Mouse (Mus musculus): ENCODE measurements around the gene Cdk6. TPM values are rescaled to one million over a fixed set of nuclear protein-coding genes. Genes with fewer than 3 reads are reported as not detected.
"Not testable (repeated sequence)": the region's sequence is repeated elsewhere in the genome, so short reads cannot be mapped to it uniquely, and the experiment has no call there.

Cdk6 gene
- total and polyA plus RNA-seq, 3 experiments, result 40.4 to 171 (median 50.8) TPM

DNA sequence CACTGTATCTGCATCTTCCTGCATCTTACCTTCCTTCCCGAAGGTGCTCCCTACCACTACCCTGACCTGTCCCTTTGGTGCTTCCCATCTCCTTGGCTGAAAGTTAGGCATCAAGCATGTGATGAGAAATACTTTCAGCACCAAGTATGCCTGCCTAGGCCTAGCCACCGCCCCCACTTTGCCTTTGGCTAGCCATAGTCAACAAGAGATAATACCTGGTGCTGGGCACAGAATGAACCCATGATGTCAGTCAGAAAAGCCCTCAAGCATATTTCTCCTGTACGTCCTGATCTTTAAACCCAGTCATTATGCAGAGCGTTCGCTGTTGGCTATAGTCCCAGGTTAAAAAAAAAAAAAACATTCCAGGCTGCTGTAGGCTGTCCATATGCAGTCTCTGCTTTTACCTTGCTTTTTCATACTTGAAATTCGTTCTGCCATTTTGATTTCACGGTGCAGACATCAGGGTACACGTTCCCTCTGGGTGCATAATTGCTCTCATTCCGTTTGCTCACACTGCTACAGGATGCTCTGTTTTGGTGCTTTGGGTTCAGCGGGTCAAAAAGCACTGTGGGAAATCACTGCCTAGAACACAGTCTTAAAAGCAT lies 188.4 kb downstream of the Cdk6 start:
- Histone ChIP-seq H3K27me3 (replicated peaks) (no peaks in the 10 kb centered on the region), H3K4me3 (replicated peaks in 1 of 3; ENCODE audit: low read depth in 2 of 3, low read length in 2 of 3, poor library complexity in 1 of 3) (no peak overlapping the region), H3K79me2 (replicated peaks; ENCODE audit: control insufficient read depth, extremely low read depth, insufficient read depth, poor library complexity, severe bottlenecking) (no peaks in the 10 kb centered on the region), H3K36me3 (replicated peaks in 1 of 2; ENCODE audit: control insufficient read depth in 1 of 2, insufficient read depth in 1 of 2, low read length in 1 of 2) (peaks cover 23 to 47% of the 10 kb centered on the region in 2 experiments), H3K4me2 (ENCODE audit: insufficient read depth, low read depth, poor library complexity, severe bottlenecking) (no peak overlapping the region), H3K4me1 (ENCODE audit: control insufficient read depth in 1 of 2, insufficient read depth in 2 of 2) (no peaks in the 10 kb centered on the region), H3K9me3 (replicated peaks; ENCODE audit: low read length) (no peaks in the 10 kb centered on the region), H3K27ac (ENCODE audit: insufficient read depth, low read depth) (no peak overlapping the region), H3K9ac (ENCODE audit: insufficient read depth, low read depth) (no peak overlapping the region)
- no peak for TF ChIP-seq KAT2A (IDR thresholded peaks at IDR 0.05; ENCODE audit: insufficient replicate concordance, low read length)
- TF ChIP-seq TBP (conservative IDR thresholded peaks at IDR 0.05; ENCODE audit: low read depth, low read length), result no peak
- TF ChIP-seq ELF1 (IDR thresholded peaks at IDR 0.05; ENCODE audit: low read depth, low read length), result no peak
- no peak for TF ChIP-seq CHD1 (IDR thresholded peaks at IDR 0.05; ENCODE audit: low read depth, low read length)
- no peak for TF ChIP-seq E2F4 (IDR thresholded peaks at IDR 0.05; ENCODE audit: insufficient replicate concordance, low read depth, low read length)
- TF ChIP-seq MAFK (IDR thresholded peaks at IDR 0.05; ENCODE audit: insufficient replicate concordance, low read length), result no peak
- TF ChIP-seq ETS1 (conservative IDR thresholded peaks at IDR 0.05; ENCODE audit: low read depth, low read length), result no peak
- no peak for TF ChIP-seq SIN3A (IDR thresholded peaks at IDR 0.05; ENCODE audit: low read length)
- TF ChIP-seq HCFC1 (IDR thresholded peaks at IDR 0.05; ENCODE audit: low read depth, low read length), result no peak
- TF ChIP-seq BHLHE40 (IDR thresholded peaks at IDR 0.05; ENCODE audit: low read depth, low read length), result no peak
- in situ Hi-C loops (cut with MboI; ENCODE audit: low pct_ligation_motif_present, low pct_unique_long_range_greater_than_20kb, low sequenced_read_pairs) (no loop called here), dilution Hi-C loops (cut with MboI; ENCODE audit: extremely low pct_ligation_motif_present, extremely low pct_unique_long_range_greater_than_20kb, low sequenced_read_pairs) (no loop called here)
- DNase-seq (ENCODE audit: extremely low read depth), result no peak

DNA sequence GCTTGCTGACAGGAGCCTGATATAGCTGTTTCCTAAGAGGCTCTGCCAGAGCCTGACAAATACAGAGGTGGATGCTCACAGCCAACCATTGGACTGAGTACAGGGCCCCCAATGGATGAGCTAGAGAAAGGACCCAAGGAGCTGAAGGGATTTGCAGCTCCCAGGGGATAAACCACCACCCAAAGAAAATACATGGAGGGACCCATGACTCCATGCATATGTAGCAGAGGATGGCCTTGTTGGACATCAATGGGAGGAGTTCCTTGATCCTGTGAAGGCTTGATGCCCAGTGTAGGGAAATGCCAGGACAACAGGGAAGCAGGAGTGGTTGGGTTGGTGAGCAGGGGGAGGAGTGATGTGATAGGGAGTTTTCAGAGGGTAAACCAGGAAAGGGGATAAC lies 190.8 kb downstream of the Cdk6 start:
- H3K4me2 ChIP-seq (ENCODE audit: insufficient read depth, low read depth, poor library complexity, severe bottlenecking); in situ Hi-C loops (cut with MboI; ENCODE audit: low pct_ligation_motif_present, low pct_unique_long_range_greater_than_20kb, low sequenced_read_pairs); H3K27ac ChIP-seq (ENCODE audit: insufficient read depth, low read depth); DNase-seq (ENCODE audit: extremely low read depth); H3K9ac ChIP-seq (ENCODE audit: insufficient read depth, low read depth); H3K4me3 ChIP-seq (replicated peaks in 1 of 3; ENCODE audit: low read depth in 2 of 3, low read length in 2 of 3, poor library complexity in 1 of 3); H3K27me3 ChIP-seq (replicated peaks); H3K4me1 ChIP-seq (ENCODE audit: control insufficient read depth in 1 of 2, insufficient read depth in 2 of 2); dilution Hi-C loops (cut with MboI; ENCODE audit: extremely low pct_ligation_motif_present, extremely low pct_unique_long_range_greater_than_20kb, low sequenced_read_pairs); H3K9me3 ChIP-seq (replicated peaks; ENCODE audit: low read length); H3K79me2 ChIP-seq (replicated peaks; ENCODE audit: control insufficient read depth, extremely low read depth, insufficient read depth, poor library complexity, severe bottlenecking): not testable (repeated sequence)
- H3K36me3 ChIP-seq (replicated peaks in 1 of 2; ENCODE audit: control insufficient read depth in 1 of 2, insufficient read depth in 1 of 2, low read length in 1 of 2), result peaks cover 13 to 28% of the 10 kb centered on the region in 2 experiments

DNA sequence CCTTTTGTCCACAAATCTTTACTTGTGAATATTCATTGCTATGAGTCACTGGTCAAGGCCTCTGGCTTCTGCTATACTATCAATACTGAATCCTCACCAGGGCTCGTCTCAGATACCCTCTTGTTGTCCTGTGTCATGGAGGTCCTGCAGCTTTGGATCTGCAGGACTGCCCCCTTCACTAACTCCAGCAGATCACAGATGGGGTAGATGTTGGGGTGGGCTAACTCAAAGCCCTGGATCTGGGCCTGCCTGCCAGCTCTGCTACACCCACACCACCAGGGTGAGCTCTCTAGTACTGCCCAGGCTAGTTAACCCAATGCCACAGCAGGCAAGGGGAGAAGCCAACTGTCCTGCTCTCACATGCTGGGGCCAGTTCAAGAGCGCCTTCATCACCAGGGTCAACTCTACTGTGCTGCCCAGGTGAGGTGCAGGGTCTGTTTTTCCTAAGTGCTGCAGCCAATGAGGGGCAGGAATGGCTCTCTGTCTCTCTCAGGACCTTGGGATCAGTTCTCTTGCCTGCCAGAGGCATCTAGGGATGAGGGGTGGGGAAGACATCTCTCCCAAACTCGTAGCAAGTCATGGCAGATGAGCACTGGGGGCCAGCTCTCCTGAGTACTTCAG lies 195.4 kb downstream of the Cdk6 start:
- H3K4me1 ChIP-seq (ENCODE audit: control insufficient read depth in 1 of 2, insufficient read depth in 2 of 2), result peaks cover 0 to 5% of the 10 kb centered on the region in 2 experiments; a peak in 2 of 4 replicates
- H3K27me3 ChIP-seq (replicated peaks), result no peaks in the 10 kb centered on the region
- no peaks in the 10 kb centered on the region for H3K36me3 ChIP-seq (replicated peaks in 1 of 2; ENCODE audit: control insufficient read depth in 1 of 2, insufficient read depth in 1 of 2, low read length in 1 of 2)
- dilution Hi-C loops (cut with MboI; ENCODE audit: extremely low pct_ligation_motif_present, extremely low pct_unique_long_range_greater_than_20kb, low sequenced_read_pairs) (no loop called here), in situ Hi-C loops (cut with MboI; ENCODE audit: low pct_ligation_motif_present, low pct_unique_long_range_greater_than_20kb, low sequenced_read_pairs) (no loop called here)
- DNase-seq (ENCODE audit: extremely low read depth), result no peak
- H3K27ac ChIP-seq (ENCODE audit: insufficient read depth, low read depth), result no peak overlapping the region
- H3K9me3 ChIP-seq (replicated peaks; ENCODE audit: low read length), result no peaks in the 10 kb centered on the region
- no peak overlapping the region for H3K4me2 ChIP-seq (ENCODE audit: insufficient read depth, low read depth, poor library complexity, severe bottlenecking)
- TF ChIP-seq JUN (IDR thresholded peaks at IDR 0.05; ENCODE audit: insufficient read depth, low read depth, low read length), result no peak
- TF ChIP-seq UBTF (IDR thresholded peaks at IDR 0.05; ENCODE audit: low read depth, low read length), result no peak
- TF ChIP-seq RAD21 (IDR thresholded peaks at IDR 0.05; ENCODE audit: low read depth, low read length), result no peak
- no peak for TF ChIP-seq POLR2A (IDR thresholded peaks at IDR 0.05; ENCODE audit: low read depth, low read length)
- TF ChIP-seq EP300 (IDR thresholded peaks at IDR 0.05; ENCODE audit: low read length), result no peak
- no peak for TF ChIP-seq MYC (IDR thresholded peaks at IDR 0.05; ENCODE audit: low read depth, low read length)
- no peak for TF ChIP-seq ETS1 (conservative IDR thresholded peaks at IDR 0.05; ENCODE audit: low read depth, low read length)
- no peak for TF ChIP-seq ZKSCAN1 (IDR thresholded peaks at IDR 0.05; ENCODE audit: borderline replicate concordance, low read depth, low read length)
- no peak for TF ChIP-seq ZC3H11A (IDR thresholded peaks at IDR 0.05; ENCODE audit: low read depth, low read length)
- no peak for TF ChIP-seq MXI1 (IDR thresholded peaks at IDR 0.05; ENCODE audit: low read depth, low read length)
- no peak for TF ChIP-seq POLR2AphosphoS2 (IDR thresholded peaks at IDR 0.05; ENCODE audit: low read depth, low read length)
- TF ChIP-seq BHLHE40 (IDR thresholded peaks at IDR 0.05; ENCODE audit: low read depth, low read length), result no peak
- TF ChIP-seq ZMIZ1 (IDR thresholded peaks at IDR 0.05; ENCODE audit: low read depth, low read length), result no peak
- H3K79me2 ChIP-seq (replicated peaks; ENCODE audit: control insufficient read depth, extremely low read depth, insufficient read depth, poor library complexity, severe bottlenecking), result no peaks in the 10 kb centered on the region
- H3K4me3 ChIP-seq (replicated peaks in 1 of 3; ENCODE audit: low read depth in 2 of 3, low read length in 2 of 3, poor library complexity in 1 of 3), result no peak overlapping the region
- H3K9ac ChIP-seq (ENCODE audit: insufficient read depth, low read depth), result no peak overlapping the region

All from CH12.LX (cell line).